Mouse (Mus musculus) T-helper 17 cell (primary cell): Measurements from ENCODE around the gene Igfbp5.

Experiments
- in situ Hi-C, 2 experiments: fragments of 300-600 bp; cut with MboI, MseI; formaldehyde crosslinking; loops; 1 replicate in 1 of 2; 2 replicates in 1 of 2; pipeline ENCODE4 v1.15.1; 2025; ENCODE audit warnings: high pct_unique_total_duplicates in 2 of 2

Gene Igfbp5

GRCm38 (mm10) chr1:72822893-72823292, 51.8 kb downstream of the Igfbp5 start:
- in situ Hi-C loops, result no loop called here

GRCm38 (mm10) chr1:72819995-72820394, 54.7 kb downstream of the Igfbp5 start:
- in situ Hi-C loops, result no loop called here

GRCm38 (mm10) chr1:72815616-72816015, 59.1 kb downstream of the Igfbp5 start:
- in situ Hi-C loops, result no loop called here

DNA sequence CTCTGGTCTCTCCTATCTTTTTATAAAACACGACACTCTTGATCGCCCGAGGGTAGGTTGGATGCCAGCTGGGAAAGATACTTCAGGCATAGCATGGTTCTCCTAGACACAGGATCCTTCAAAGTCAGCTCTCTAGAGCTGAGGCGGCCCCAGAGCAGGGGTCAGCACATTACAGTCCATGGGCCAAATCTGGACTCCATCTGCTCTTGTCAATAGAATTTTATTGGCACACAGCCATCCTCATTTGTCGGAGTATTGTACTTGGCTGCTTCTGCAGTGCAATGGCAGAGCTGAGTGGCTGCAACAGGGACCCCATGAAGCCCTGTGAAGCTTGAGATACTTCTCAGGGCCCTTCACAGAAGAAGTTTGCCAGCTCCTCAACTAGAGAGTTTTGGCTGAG, 59.5 kb downstream of the Igfbp5 start:
- in situ Hi-C loops, result no loop called here

- in situ Hi-C loops, result no loop called here
Observed at GRCm38 (mm10) chr1:72813639-72814403, 60.9 kb downstream of the Igfbp5 start.

DNA sequence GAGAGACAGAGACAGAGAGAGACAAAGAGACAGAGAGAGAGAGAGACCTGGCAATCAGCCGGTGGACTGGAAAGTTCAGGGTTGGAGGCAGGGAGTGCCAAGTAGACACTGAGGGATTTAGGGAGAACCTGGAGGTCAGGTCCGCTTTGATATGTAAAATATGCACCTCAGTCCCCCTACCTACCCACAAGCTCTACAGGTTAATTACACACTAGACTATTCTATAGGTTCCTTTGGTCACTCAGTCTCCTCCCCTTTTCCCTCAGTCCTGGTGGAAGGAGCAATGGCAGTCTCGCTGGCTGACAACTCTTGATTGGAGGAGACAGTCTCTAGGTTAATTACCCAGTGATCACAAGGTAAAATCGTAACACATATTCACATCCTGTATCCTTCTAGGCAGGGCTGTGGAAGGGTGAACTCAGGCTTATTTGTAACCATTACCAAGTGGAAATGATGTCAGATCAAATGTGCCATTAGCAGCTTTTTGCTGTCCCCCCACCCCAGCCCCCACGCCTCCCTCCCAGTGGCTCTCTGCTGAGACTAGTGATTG, 61.5 kb downstream of the Igfbp5 start:
- in situ Hi-C loops, result no loop called here

DNA sequence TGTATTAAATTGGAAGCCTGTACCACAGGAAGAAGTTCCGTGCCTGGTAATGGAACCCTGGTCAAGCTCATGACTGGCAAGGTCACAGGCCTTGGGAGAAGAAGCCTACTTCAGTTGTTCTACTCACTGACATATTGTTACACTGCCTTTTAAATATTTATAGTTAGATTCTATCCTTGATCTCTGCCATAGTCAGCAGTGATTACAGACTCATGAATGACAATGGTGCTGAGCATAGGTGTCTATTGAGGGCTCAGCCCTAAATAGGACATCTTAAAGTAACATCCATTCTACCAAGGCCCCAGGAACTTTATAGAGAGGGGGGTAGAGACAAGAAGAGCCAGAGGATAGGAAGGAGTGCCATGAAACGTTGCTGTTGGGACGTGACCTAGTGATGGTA, 63.6 kb downstream of the Igfbp5 start:
- in situ Hi-C loops, result no loop called here

GRCm38 (mm10) chr1:72809951-72810675, 64.6 kb downstream of the Igfbp5 start:
- in situ Hi-C loops, result no loop called here

DNA sequence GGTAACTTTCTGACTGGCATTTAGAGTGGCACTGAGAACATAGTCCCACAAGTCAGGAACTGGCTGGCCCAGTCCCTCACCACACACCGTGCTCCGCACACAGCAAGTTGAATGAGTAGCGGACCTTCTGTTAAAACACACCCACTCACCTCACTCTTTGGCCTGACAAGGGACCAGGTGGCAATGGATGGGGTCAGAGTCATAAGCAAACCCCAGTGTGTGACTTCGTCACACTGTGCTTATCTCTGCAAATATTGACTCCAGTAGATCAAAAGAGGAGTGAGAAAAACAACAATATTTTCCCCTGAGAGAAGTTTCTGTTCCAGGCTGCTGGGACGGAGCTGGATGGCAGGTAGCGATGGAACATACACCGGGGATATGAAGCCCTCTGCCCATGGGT, 65.4 kb downstream of the Igfbp5 start:
- in situ Hi-C loops, result no loop called here
